Mouse (Mus musculus) kidney, adult 2 months (tissue): ENCODE data around the gene Nup43. TPM values are rescaled to one million over a fixed set of nuclear protein-coding genes. Genes with fewer than 3 reads are reported as not detected.

Source experiments
- DNase-seq: peaks from one replicate; pipeline ENCODE4 v3.0.0; 2021
- H3K27ac ChIP-seq: fragments of 200-500 bp; 2 replicates; pipeline ENCODE4 v1.5.1; 2012; ENCODE audit warnings: low read depth, low read length, control low read depth, inconsistent platforms; ENCODE audit not compliant: insufficient read depth
- H3K27me3 ChIP-seq: fragments of 200-500 bp; replicated peaks from 2 replicates; pipeline ENCODE4 v1.6.1; 2012; ENCODE audit warnings: mild to moderate bottlenecking, moderate library complexity, low read length, inconsistent platforms; ENCODE audit not compliant: control insufficient read depth, insufficient read depth
- H3K36me3 ChIP-seq: fragments of 200-500 bp; 2 replicates; pipeline ENCODE4 v1.6.1; 2012; ENCODE audit warnings: mild to moderate bottlenecking, moderate library complexity, low read length, inconsistent platforms; ENCODE audit not compliant: control insufficient read depth, insufficient read depth
- H3K4me1 ChIP-seq: fragments of 200-500 bp; 2 replicates; pipeline ENCODE4 v1.6.1; 2011; ENCODE audit warnings: low read length; ENCODE audit not compliant: control insufficient read depth, insufficient read depth
- H3K4me3 ChIP-seq: fragments of 200-500 bp; 2 replicates; pipeline ENCODE4 v1.5.1; 2011; ENCODE audit warnings: mild to moderate bottlenecking, low read depth, low read length, control low read depth; ENCODE audit not compliant: insufficient read depth
- CTCF ChIP-seq: fragments of 200-500 bp; conservative IDR thresholded peaks from 2 replicates; pipeline ENCODE4 v1.5.1; 2011; ENCODE audit warnings: low read depth, mild to moderate bottlenecking, control low read depth, low read length, moderate library complexity, mixed read lengths; ENCODE audit not compliant: insufficient read depth, insufficient read length
- POLR2A ChIP-seq: fragments of 200-500 bp; IDR thresholded peaks from one replicate; pipeline ENCODE4 v1.6.1; 2011; ENCODE audit warnings: low read depth, low read length, control low read depth
- WGBS: fragments of 180-500 bp; shearing (Covaris S2); methylation state at CpG from one replicate; pipeline ENCODE4 v1.1.7; 2018; 5-methylcytosine and 5-hydroxymethylcytosine counted together
- polyA plus RNA-seq: library from polyadenylated mRNA; depleted of rRNA; stranded (reverse); fragments of >200 nt; gene quantifications from 2 replicates; pipeline ENCODE4 v1.2.3, GENCODE M21; 2012

Nup43 gene
- polyA plus RNA-seq, 1 experiment, result 7.6 TPM

DNA sequence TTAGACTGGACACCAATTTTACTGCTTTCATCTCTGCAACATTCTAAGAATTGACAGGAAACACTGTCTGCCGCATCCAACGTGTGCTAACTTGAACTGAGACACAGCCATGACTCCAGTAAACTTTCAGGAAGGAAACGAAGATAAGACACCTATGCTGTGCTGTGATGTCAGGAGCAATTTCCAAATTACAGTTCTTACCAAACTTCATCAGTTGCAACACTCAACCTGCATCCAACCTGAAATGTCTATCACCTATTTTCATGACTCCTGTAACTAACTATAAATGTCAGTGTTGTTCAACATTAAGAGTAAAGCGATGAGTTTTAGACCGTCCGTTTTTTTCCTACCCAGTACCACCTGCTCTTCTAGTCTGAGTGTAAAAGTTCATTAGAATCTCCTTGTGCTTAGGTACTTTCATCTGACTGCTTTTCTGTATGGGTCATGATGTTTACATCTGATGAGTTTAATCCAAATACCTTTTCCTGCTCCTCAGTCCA is 3.2 kb upstream of the Nup43 start:
- H3K27me3 ChIP-seq, result no peaks in the 10 kb centered on the region
- H3K4me1 ChIP-seq, result no peaks in the 10 kb centered on the region; the same call in 1 of the 2 replicates
- H3K36me3 ChIP-seq, result no peaks in the 10 kb centered on the region
- H3K27ac ChIP-seq, result peak overlapping the region; percentile 95
- DNase-seq, result no peak
- TF ChIP-seq POLR2A (no peak), CTCF (no peak)
- WGBS, result 37% methylated on average over 6 of the region's 6 CpGs
- peak overlapping the region; percentile 89 for H3K4me3 ChIP-seq

DNA sequence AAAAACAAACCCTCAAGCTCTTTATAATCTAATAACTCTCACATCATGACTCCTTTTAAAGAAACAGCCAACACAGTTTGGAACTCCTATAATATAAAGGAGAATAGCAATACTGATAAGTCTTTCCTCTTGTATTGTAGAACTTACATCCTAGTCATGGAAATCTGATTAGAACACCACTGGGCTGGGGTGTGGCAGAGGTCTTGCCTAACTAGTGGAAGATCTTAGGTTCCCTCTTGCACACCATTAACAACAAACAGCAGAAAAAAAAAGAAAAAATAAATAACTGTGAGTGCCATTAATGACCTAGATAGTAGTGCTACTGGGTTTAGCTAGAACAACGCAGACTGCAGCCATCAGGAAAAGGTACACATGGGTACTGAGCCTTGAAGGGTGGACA is 2.4 kb upstream of the Nup43 start:
- 86% methylated on average over 1 of the region's 1 CpGs for WGBS
- Histone ChIP-seq H3K27me3 (no peaks in the 10 kb centered on the region), H3K4me3 (no peak overlapping the region), H3K27ac (no peak overlapping the region), H3K4me1 (no peaks in the 10 kb centered on the region; the same call in 1 of the 2 replicates), H3K36me3 (no peaks in the 10 kb centered on the region)
- DNase-seq, result no peak
- TF ChIP-seq CTCF (no peak), POLR2A (no peak)

DNA sequence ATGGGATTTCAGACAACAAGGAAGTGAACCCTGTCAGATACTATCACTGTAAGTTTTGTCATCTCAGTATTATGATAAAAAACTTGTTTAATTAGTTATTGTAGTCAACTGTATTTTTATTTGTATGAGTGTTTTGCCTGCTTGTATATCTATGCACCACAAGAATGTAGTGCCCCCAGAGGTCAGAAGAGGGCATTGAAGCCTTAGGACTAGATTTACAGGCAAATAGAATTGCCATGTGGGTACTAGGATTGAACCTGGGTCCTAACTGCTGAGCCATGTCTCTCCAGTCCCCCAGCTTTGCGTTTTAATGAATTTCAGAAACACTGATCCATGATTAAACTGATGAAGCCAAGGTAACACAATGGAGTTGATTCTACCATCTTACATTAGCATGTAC is 6.4 kb downstream of the Nup43 start:
- no peaks in the 10 kb centered on the region; the same call in none of the 2 replicates for H3K36me3 ChIP-seq
- H3K27ac ChIP-seq, result no peak overlapping the region
- peak; percentile 42 for DNase-seq
- WGBS, result 65% methylated on average over 1 of the region's 1 CpGs
- H3K4me3 ChIP-seq, result no peak overlapping the region
- H3K27me3 ChIP-seq, result no peaks in the 10 kb centered on the region
- TF ChIP-seq POLR2A, result no peak
- TF ChIP-seq CTCF, result peak; percentile 24; the same call in 1 of the 2 replicates
- no peaks in the 10 kb centered on the region for H3K4me1 ChIP-seq

DNA sequence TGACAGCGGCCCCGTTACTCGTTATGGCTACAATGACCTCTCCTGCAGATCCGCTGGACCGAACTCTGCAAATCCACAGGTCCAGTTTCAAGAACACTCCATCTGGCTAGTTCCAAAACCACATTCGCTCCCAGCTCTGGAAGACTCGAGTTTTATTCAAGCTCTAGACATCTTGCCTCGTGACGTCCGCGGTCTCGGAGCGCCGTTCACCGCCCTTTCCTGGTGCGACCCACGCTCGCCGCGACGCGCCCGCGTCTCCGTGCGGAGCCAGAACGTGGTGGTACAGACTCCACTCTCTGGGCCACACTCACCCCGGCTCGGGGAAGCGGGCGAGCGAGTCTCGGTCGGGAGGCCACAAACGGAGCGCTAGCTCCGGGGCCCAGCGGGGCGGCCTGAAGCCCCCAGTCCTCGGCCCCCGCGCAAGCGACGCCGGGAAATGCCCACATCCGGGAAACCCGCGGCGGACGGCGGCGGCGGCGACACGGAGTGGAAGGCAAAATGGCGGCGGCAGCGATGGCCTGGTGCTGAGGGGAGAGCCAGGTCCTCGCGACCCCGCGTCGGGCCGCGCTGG is 13.5 kb downstream of the Nup43 start, which contains the start of the genes Pcmt1 and Lats1:
TSS of gene Pcmt1 (minus strand) at position 406 of the 571 bp plus-strand sequence.
TSS of gene Lats1 (plus strand) at position 484 of the 571 bp plus-strand sequence.
- DNase-seq, result peak; percentile 90
- Histone ChIP-seq H3K4me3 (peak within 1 kb of the TSS; percentile 68), H3K27ac (peak within 1 kb of the TSS; percentile 92), H3K4me1 (peaks cover 20% of the 10 kb centered on the region), H3K27me3 (no peaks in the 10 kb centered on the region), H3K36me3 (no peaks in the 10 kb centered on the region; the same call in 1 of the 2 replicates)
- TF ChIP-seq CTCF (no peak), POLR2A (no peak)
- WGBS, result under 1% methylated on average over 65 of the region's 65 CpGs

DNA sequence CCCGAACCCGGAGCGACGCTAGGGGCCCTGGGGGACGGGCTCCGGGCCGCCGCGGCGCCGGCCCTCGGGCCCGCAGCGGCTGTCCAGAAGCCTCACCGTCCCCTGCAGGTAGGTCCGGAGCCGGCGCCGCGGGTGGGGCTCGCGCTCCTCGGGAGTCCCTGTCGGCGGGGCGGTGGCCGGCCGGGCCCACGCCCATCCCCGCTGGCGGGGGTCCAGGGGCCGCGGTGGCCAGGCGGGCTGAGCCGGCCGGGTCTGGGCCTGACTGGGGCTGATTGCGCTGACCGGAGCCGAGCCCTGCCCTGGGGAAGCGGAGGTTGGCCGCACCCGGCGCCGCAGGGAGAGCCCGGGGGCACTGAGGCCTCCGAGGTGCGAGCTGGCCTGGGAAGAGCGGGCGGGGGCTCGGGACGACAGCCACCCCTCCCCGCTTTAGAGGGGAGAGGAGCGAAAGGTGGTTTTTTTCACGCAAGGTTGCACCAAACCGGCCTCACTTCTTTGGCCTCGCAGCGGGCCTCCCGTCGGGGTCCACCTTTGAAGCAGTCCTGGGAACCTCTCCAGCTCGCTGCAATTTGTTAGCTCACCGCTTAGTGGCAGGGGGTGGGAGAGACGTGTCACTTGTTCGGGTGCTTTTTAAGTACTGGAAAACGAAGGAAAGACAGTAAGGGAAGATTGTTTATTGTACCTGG is 14.2 kb downstream of the Nup43 start:
- peaks cover 20% of the 10 kb centered on the region for H3K4me1 ChIP-seq
- H3K27me3 ChIP-seq, result no peaks in the 10 kb centered on the region
- TF ChIP-seq CTCF (0 out of 2 replicates have a peak, but pooled peaks have one; percentile 28), POLR2A (no peak)
- peak overlapping the region; percentile 92 for H3K27ac ChIP-seq
- no peaks in the 10 kb centered on the region; the same call in 1 of the 2 replicates for H3K36me3 ChIP-seq
- WGBS, result under 1% methylated on average over 64 of the region's 64 CpGs
- DNase-seq, result peak; percentile 81
- H3K4me3 ChIP-seq, result peak overlapping the region; percentile 68

DNA sequence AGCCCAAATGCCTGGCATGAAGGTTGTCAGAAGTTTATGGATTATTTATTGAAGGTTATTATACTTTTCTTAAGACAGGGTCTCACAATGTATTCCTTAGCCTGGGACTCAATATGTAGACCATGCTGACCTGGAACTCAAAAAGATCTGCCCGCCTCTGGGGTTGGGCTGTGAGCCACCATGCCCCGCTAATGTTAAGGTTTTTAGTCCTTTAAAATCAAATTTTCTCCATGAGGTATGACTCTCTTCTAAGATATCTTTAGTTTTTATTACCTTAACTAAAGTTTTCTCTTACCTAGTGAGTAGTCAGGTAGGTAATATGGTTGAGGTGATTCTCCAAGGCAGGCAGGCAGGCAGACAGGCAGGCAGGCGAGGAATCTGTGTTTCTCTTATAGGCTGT is 14.9 kb downstream of the Nup43 start:
- no peak overlapping the region for H3K27ac ChIP-seq
- DNase-seq, result no peak
- 33% methylated on average over 3 of the region's 3 CpGs for WGBS

DNA sequence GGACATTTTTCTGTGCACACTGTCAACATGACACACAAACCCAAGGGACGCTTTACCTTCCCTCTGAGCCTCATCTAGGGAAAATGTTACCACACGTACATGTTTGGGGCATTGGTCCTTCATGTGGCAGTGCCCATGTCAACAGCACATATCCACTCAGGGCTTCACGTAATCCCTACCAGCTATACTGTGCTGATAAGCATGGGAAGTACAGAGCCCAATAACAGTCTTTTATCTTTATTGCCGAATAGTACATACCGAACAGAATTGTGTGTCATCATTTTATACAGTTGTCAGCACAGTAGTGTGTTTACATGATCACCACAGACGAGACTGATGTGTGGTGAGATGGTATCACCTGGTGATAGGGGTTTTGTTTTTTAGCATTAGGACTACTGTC is 19.6 kb downstream of the Nup43 start:
- 89% methylated on average over 6 of the region's 6 CpGs for WGBS
- TF ChIP-seq CTCF (no peak), POLR2A (no peak)

More for the DNA sequence above, 14.9 kb downstream of the Nup43 start:
- Histone ChIP-seq H3K4me1 (peaks cover 20% of the 10 kb centered on the region), H3K36me3 (no peaks in the 10 kb centered on the region; the same call in 1 of the 2 replicates), H3K27me3 (no peaks in the 10 kb centered on the region), H3K4me3 (no peak overlapping the region)
- no peak for TF ChIP-seq POLR2A
- no peak for TF ChIP-seq CTCF

More for the DNA sequence above, 19.6 kb downstream of the Nup43 start:
- Histone ChIP-seq H3K36me3 (no peaks in the 10 kb centered on the region), H3K27me3 (no peaks in the 10 kb centered on the region), H3K4me3 (no peak overlapping the region), H3K27ac (no peak overlapping the region), H3K4me1 (peaks cover 8% of the 10 kb centered on the region)
- DNase-seq, result no peak
